Mouse (Mus musculus) WW6 (cell line): Measurements from ENCODE around the gene Tmc6.
"Not testable (repeated sequence)": the region's sequence is repeated elsewhere in the genome, so short reads cannot be mapped to it uniquely, and the experiment has no call there.

Source experiments
- DNase-seq: peaks from one replicate; pipeline ENCODE4 v3.0.0-alpha.2; 2013; ENCODE audit warnings: low read depth, low spot score

Gene Tmc6

DNA sequence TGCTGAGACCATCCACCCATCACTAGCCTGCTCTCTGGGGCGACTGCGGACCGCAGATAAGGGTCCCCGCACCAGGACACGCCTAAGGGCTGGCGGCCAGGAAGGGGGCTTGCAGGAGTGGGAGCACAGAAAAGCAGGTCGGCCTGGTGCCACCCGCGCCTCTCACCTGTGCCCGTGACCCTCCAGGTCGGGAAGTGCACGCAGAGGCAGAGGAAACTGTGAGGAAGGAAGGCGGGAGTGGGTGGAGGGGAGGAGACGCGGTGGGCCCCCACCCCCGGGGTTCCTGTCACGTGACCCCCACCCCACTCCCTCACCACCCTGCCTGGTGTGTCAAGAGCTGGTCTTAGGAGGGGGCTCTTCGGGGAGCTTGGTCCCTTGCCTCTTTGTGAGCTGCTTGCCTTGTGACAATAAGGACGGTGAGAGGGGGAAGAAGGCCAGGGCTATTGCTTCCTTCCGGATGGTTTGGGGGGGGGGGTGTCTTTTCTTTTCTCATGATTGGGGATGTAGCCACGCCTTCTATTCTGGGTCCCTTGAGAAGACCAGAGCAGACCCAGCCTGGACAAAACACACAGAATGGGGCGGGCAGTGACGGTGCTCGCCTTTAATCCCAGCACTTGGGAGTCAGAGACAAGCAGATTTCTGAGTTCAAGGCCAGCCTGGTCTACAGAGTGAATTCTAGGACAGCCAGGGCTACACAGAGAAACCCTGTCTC lies at the start of gene Tmc6, which contains the start of gene Tmc8:
Gene Tmc6, minus strand, starts transcription at position 206 of the 712 bp plus-strand sequence.
Gene Tmc8, plus strand, starts transcription at position 84 of the 712 bp plus-strand sequence.
- DNase-seq = no peak

DNA sequence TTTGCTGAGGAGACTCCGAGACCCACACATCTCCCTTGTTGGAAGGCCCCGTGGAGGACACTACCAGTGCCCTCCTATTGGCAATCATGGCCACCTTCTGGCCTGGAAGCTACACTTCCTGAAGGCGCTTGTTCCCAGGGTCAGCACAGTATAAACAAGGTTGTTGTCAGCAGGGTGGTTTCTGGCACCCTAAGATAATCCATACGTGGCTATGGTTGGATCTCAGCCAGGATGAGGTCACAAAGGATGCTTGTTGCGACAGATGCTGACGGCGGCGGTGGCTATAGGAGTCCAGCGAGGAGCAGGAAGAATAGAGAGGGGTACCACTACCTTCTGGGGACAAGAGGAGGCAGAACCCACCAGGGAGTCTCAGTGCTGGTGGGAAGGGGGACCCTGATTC lies 48.4 kb upstream of the Tmc6 start:
- DNase-seq = no peak

DNA sequence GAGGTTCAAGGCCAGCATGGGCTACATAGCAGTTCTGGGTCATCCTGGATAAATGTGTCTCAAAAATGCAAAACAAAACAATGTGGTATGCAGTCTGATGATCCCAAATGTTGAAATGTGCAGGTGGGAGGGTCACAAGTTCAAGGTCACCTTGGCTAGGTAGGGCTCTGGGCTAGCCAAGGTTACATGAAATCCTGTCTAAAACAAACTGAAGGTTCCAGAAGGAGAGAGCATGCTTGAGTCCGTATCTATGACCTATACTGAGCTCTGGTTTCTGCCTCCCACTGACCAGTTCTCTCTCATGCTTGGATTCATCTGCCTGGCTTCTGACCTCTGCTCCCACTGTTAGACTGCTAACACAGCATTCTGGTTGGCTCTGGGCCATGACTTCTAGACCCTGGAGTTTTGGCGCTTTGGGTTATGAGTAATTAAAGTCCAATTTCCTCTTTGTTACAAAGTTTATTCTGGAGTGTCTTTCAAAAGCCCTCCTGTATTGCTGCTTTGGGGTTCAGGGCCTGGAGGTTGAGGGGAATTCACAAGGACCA lies 47.7 kb upstream of the Tmc6 start:
- no peak for DNase-seq

DNA sequence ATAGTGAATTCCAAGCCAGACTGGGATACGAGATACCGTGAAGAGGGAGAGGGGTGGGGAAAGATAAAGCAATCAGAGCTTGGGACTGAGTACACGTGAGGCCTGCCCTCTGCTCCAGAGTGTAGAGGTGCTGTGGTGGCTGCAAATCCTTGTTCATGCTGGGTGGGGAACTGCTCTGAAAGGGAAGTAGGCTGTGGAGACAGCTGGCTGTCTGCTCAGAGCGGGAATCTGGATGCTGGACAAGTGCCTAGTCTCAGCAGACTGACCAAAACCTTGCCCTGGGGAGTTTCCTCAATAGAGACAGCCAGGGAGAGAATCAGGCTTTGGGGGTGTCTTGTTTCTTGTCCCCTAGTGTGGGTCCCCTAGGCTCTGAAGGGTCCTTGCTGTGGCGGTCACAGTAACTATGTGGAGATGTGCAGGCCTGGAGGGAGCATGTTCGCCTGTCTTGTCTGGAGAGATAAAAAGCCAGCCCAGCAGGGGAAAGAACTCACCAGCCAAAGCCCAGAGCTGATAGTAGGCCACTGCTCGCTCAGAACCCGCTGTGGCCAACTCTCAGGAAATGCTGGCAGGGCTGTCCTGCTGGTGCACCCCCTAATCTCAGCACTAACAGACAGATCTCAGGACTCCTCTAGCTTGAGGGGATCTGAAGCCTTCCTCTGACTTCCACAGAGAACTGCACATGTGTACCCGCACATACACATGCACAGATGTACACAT lies 47.0 kb upstream of the Tmc6 start:
- DNase-seq = no peak

DNA sequence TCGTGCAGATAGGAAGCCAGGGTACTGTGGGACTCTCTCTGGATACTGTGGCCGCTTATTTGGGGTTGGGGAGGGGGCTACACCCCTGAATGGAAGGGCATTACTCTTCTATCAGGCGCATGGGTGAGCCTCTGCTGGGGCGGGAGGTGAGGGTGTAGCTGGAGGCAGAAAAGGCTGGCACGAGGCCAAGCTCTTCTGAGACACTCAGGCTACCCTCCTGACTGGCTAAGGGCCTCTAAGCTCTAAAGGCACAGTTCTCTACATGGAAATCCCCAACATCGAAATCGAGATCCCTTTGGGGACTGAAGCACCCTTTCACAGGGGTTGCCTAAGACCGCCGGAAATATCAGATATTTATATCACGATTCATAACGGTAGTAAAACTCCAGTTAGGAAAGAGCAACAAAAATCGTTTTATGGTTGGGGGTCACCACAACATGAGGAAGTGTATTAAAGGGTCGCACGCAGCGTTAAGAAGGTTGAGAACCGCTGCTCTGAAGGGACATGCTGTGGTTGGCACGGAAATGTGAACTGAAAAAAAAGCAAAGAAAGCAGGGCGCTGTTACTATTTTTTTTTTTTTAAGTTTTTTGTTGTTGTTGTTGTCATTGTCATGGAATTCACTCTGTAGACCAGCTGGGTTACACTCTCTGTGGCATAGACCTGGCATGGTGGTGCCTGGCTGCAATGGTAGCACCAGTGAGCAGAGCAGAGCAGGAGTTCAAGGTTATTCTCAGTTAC lies 46.3 kb upstream of the Tmc6 start:
- no peak for DNase-seq

DNA sequence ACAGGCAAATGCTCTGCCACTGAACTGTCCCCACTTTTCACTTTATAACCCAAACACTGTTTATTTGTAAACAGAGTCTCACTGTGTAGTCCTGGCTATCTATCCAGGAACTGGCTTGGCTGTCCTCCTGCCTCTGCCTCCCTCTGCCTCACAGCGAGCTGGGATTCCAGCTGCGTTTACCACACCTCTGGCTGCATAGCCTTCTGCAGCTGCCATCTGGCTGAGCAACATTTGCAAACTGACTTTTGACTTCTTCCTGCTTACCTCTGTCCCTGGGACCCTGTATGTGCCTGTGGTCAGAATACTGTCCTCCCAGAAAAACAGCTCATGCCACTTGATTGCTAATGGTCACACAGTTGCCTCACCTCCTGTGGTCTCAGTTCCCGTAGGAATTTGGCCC lies 45.4 kb upstream of the Tmc6 start:
- DNase-seq = no peak

DNA sequence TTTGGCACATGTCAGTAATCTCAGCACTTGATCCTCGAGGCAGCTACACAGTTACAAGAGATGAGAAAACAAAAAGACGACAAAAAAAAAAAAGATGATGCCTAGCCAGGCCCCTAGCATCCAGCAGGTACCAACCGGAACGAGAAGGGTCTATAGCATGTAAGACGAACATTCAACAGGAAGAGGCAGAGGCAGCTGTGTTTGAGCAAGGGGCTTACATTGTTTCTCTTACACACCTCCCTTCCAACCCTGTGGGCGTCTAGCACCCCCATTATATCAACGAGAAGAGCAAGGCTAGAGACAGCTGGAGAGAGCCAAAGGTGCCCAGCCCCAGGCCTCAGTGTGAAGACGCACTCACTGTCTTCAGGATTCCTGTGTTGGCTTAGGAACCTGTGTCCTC lies 44.9 kb upstream of the Tmc6 start:
- no peak for DNase-seq

DNA sequence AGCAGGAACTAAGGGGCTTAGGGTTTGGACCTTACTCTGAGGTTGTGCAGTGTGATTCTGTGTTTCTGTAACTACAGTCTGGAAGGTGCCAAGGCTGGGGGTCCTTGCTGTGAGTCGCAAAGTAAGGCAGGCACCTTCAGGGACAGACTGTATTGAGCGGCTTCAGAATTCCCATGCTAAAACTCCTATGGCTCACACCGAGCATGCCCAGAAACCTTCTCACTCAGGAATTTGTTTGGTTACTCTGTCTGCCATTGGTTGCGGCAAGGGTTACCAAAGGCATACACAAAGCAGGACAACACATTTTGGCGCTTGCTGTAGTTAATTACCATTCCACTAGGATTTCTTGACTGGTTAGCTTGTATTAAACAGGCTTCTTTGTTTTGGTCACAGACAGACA lies 44.2 kb upstream of the Tmc6 start:
- no peak for DNase-seq

DNA sequence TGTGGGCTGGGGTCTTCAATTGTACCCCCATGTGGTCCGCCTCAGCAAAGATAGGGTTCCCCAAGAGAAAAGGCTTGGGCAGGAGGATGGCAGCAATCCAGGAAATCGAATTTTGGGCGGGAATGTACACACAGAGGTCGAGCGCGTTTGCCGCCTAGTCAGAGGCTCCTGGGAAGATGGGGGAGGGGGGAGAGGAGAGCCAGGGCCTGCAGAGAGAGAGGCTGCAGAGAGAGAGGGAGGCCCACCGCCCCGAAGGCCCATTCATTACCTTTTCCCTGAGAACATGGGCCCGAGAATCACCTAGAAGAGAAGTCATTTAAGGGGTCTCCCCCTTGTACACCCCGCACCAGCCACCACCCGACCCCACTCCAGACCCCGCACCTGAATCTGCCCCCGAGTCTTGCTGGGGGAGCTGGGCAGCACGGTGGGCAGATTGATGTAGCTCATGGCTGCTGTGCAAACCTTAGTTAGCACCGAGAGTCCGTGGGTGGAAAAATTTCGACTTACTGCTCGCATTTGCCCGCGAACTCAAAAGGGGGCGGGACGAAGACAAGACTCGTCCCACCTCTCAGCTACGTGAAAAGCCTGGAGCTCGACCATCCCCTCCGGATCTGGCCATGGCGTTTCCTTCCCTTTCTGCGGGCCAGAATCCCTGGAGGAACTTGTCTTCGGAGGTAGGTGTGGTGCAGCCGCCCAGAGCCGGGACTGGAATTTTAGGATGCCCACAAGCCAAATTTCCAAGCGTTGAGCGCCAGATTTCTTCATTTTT lies 43.5 kb upstream of the Tmc6 start, which contains the start of the genes Afmid and Tk1:
Gene Afmid, plus strand, starts transcription at position 592 of the 769 bp plus-strand sequence.
Gene Tk1, minus strand, starts transcription at position 760 of the 769 bp plus-strand sequence.
- peak; percentile 91 for DNase-seq

DNA sequence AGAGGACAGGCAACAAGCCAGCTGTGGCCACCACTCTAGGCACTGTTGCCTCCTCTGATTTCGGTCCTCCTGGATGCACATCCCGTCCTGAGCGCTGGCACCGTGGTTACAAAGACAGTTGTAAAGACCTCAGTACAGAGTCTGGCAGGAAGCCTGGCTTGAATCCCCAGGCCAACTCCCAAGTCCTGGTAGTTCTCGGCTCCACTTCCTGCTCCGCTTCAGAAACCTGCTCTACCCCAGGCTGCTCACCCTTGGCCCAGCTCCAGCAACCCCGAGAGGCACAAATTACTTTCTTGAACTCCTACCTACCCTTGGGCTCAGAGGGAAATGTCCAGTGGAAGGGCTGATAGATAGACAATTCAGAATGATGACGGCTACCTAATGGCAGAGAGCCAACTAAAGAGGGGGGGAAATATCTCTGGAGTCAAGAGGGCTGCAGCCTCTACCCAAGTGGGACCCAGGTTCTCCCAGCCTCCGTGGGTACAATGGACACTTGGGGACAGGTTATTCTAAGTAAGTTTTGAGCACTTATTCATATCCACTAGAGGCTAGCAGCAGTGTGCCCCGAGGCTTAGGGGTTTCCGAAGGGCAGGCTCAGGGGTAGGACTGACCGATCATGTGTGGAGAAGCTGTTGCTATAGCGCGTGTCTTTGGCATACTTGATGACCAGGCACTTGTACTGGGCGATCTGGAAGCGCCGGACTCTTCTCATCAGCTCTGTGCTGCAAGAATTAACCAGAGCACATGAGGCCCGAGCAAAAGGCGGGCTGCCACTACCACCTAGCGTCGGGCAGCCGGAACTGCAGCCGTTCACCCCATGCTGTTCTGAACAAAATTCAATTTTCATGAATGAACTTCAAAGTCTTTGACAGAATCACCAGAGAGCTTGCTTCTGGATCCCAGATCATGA lies 42.3 kb upstream of the Tmc6 start:
- no peak for DNase-seq

DNA sequence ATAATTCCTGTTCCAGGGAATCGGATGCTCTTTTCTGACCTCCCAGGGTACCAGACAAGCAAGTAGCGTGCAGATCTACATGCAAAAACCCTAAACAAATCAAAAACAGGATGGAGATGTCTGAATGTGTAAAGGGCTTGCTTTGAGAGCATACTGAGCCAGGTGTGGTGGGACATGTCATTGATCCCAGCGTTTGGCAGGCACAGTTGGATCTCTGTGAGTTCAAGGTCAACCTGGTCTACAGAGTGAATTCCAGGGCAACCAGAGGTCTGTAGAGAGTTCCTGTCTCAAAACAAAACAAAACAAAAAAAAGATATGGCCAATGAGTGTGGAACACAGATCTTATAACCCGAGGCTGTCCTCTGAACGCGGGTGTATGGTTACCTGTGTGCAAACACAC lies 41.4 kb upstream of the Tmc6 start:
- DNase-seq = no peak

DNA sequence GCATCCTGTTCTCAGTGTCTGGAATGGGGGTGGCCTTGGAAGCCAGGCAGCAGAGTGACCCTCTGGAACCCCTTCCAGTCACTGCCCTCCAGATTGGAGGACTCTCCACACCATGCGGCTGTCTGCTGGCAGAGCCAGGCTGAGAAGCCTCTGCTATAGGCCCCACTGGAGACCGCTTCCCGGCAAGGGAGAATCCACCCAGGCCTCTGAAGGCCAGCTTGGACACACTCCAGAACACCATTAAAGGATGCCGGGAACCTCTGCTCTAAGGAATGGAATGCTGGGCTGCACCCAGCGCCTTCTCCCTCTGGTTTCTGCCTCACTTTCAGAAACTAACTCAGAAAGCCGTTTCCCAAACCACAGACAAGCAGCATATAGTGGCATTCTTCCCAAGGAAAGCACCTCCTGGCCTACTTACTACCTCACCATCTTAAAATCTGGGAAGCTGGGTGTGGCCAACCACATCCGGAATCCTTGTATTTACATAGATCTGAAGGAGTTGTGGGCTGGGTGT lies 40.8 kb upstream of the Tmc6 start:
- no peak for DNase-seq

DNA sequence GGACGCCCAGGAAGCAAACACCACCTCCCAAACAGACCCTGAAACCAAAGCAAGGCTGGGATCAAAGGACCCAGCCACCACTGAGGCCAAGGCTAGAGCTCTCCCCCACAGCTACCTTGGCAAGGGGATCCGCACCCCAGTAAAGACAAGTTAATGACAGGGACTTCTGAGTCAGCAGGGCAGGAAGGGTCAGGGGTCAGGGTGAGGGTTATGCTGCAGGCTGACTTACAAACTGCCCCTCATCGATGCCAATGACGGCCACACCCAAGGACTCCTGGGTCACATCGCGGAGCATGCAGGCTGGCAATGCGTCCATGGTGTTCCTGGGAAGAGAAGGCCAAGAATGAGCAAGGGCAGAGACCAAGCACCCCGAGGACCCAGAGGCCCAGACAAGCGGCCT lies 39.9 kb upstream of the Tmc6 start:
- DNase-seq = no peak

DNA sequence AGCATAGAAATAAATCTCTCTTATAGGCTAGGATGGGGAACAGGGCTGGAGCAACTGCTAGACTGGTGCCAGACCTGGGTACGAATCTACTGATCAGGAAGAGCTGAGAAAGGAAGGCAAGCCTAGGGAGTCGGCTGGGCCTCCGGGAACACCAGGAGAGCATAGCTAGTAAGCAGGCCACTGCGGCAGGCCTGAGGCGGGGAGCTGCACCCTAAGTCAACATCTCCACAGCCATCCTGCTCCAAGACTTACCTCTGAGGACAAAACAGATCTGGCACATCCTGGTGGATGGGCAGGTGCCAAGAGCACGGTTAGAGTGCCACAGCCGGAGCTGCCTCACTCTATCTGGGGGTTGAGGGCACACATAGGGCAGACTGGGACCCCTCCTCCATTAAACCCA lies 38.2 kb upstream of the Tmc6 start:
- DNase-seq = no peak

DNA sequence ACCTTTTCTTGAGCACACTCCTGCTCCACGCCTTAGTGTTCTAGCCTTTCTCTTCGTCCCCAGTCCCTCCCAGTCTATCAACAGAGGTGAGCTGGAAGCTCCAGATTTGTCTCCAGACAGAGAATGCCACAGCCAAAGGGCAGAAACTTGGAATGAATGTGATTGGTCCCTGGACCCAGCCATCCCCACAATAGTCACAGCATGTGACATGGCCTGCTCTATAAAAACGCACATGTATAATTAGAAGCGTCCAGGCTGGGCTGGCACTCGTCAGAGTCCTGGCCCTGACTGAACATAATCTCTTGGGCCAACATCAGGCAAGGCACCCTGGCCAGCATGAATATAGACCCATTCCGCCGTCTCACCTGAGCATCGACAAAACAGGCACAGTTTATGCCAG lies 37.1 kb upstream of the Tmc6 start:
- DNase-seq = no peak

DNA sequence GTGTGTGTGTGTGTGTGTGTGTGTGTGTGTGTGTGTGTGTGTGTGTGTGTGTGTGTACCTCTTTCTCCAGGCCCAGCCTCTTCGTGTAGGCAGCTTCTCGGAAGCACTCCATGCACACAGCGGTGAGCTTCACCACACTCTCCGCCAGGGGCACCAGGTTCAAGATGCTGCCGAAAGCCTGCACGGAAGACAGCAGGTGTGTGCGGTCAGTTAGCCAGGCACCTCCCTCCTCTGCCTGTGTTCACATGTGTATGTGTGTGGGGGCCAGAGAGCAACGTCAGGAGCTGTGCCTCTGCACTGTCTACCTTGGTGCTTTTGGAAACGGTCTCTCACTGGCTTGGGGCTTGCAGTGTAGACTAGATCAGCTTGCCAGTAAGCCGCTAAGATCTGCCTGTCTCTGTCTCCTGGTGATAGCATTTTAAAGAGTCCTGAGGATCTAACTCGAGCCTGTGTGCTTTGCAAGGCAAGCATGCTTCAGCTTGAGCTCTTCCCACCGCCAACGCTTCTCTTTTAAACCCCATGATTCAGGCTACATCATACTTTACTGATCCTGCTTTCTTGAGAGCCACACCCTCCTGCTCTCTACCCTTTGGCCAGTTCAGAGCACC lies 34.5 kb upstream of the Tmc6 start:
- no peak for DNase-seq

DNA sequence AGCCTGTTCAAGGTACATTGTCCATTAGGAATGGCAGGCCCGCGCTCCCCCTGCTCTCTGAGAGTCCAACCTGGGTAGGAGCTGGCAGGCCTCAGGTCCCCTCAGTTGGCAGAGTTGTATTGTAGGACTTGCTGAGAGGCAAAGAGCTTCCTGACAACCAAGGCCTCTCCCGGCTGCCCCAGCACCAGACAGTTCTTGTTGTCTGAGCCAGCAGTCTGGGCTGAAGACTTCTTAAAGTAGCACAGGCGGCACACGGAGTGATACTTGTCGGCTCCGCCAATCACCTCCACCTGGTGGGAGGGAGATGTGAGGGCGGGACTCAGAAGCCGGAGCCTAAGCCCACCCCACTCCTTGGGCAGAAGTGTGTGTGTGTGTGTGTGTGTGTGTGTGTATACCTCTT lies 33.9 kb upstream of the Tmc6 start:
- DNase-seq = not testable (repeated sequence)

DNA sequence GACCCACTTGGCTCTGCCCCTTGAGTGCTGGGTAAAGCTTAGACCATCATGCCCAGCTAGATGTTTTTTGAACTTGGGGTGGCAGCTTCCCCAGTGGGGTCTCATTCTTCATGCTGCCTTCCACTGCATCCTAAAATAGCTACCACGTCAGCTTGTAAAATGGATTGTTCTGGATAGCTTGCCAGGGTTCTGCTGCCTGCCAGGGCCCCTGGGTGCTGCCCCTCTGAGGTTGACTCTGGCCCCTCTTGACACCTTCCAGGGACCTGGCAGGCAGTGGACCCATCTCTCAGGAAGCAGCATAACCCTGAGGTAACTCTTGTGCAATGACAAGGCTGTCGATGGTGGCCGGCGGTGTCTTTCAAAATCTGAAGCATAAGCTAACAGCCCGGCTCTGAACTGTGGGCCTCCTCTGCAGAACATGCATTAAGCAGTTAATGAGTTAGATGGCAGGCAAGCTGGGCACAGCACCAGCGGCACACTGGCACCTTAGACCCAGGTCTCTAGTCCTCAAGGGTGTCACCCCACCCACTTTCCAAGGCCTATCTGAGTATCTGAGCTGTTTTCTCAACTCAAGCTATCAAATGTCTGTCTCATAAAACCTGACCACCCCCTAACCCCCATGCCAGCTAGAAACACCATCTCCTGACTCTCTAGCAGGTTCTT lies 32.8 kb upstream of the Tmc6 start:
- no peak for DNase-seq

DNA sequence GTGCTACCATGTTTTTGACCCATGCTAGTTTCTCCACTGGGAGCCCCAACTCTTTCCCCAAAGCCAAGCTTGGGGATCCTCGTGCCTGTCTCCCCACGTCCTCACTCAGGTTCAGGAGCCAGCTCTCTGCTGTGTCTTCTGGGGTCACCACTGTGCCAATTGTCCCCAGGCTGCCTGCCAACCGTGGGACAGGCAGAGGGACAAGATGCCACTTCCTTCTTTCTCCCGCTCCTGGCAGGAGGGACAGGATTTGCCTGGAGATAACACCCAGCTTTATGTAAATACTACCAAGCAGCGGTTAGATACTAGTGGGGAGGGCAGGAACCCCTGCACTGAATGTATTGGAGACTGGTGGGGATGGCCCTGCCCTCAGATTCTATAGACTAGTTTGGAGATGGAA lies 31.9 kb upstream of the Tmc6 start:
- no peak for DNase-seq
